Comparison of ENCODE assay signal across 19 mouse cellular contexts in genomic region chr13:94087061-94087460, GRCm38 (mm10). TPM values are rescaled to one million over a fixed set of nuclear protein-coding genes. Genes with fewer than 3 reads are reported as not detected.
DNase-seq lines count a peak whose midpoint lies in the region; ATAC-seq and TF ChIP-seq lines count a peak whose summit lies in the region.
"Had no signal": no experiment of that assay in that cellular context is flagged by ENCODE, and none has a peak within 500 bp of the region (broad histone marks: within the 10 kb centered on the region; RNA-seq: fewer than 3 reads in every experiment).

No protein-coding gene starts in this region.

- no peak overlapping the region for H3K4me2 ChIP-seq in limb, embryonic 14.5 days (replicated peaks; ENCODE audit: low read depth, low read length, severe bottlenecking)
- H3K4me2 ChIP-seq: forebrain, embryonic 15.5 days; heart, embryonic 13.5 days; lung, embryonic 15.5 days; neural tube, embryonic 12.5 days had no signal

- ATAC-seq in limb, embryonic 14.5 days (ENCODE audit: low FRiP score, low read depth), result no peak
- ATAC-seq in CD4-positive, CD25-positive, alpha-beta regulatory T cell, adult 4 months, result no peak
- ATAC-seq: forebrain, embryonic 15.5 days had no signal

- H3K9ac ChIP-seq in limb, embryonic 14.5 days (ENCODE audit: low read depth, low read length, severe bottlenecking), result no peak overlapping the region
- H3K9ac ChIP-seq: forebrain, embryonic 15.5 days; heart, embryonic 13.5 days; lung, embryonic 15.5 days; neural tube, embryonic 12.5 days had no signal

- no peak overlapping the region for H3K27ac ChIP-seq in limb, embryonic 14.5 days (replicated peaks; ENCODE audit: low read depth, low read length)
- H3K27ac ChIP-seq in limb, embryonic 10.5 days, result no peak overlapping the region
- H3K27ac ChIP-seq: forebrain, embryonic 15.5 days; heart, embryonic 13.5 days; kidney, postnatal 0 days; layer of hippocampus, adult 2 months; lung, embryonic 15.5 days; macrophage; neural tube, embryonic 12.5 days had no signal

- peaks cover 15% of the 10 kb centered on the region for H3K4me1 ChIP-seq in limb, embryonic 14.5 days (ENCODE audit: control insufficient read depth, insufficient read depth, low read length)
- H3K4me1 ChIP-seq in limb, embryonic 10.5 days, result peaks cover 51% of the 10 kb centered on the region
- H3K4me1 ChIP-seq: forebrain, embryonic 15.5 days had no signal

- H3K9me3 ChIP-seq in limb, embryonic 14.5 days (ENCODE audit: control insufficient read depth, low read length), result no peaks in the 10 kb centered on the region
- H3K9me3 ChIP-seq in limb, embryonic 10.5 days (replicated peaks), result no peaks in the 10 kb centered on the region
- H3K9me3 ChIP-seq: forebrain, embryonic 15.5 days; heart, embryonic 13.5 days; lung, embryonic 15.5 days; neural tube, embryonic 12.5 days had no signal

- no peak overlapping the region for H3K4me3 ChIP-seq in limb, embryonic 14.5 days (replicated peaks; ENCODE audit: low read length)
- H3K4me3 ChIP-seq in limb, embryonic 10.5 days, result no peak overlapping the region
- H3K4me3 ChIP-seq: forebrain, embryonic 15.5 days; heart, embryonic 13.5 days; layer of hippocampus, adult 2 months; lung, embryonic 15.5 days; neural tube, embryonic 12.5 days had no signal

- H3K36me3 ChIP-seq in limb, embryonic 14.5 days (ENCODE audit: control insufficient read depth, insufficient read depth, low read length), result 0 out of 2 replicates have a peak, but pooled peaks cover 4% of the 10 kb centered on the region
- peaks cover 39% of the 10 kb centered on the region for H3K36me3 ChIP-seq in limb, embryonic 10.5 days
- H3K36me3 ChIP-seq: forebrain, embryonic 15.5 days; neural tube, embryonic 12.5 days had no signal

- DNase-seq in limb, embryonic 14.5 days (ENCODE audit: low spot score), result peak; percentile 54
- DNase-seq in limb, embryonic 10.5 days (ENCODE audit: low spot score), result no peak
- peak; percentile 46 for DNase-seq in retina, postnatal 1 day
- no peak for DNase-seq in retina, embryonic 14.5 days (ENCODE audit: low spot score)
- peak; percentile 33 for DNase-seq in large intestine, adult 2 months (ENCODE audit: low read depth, low spot score)
- DNase-seq in adrenal gland, postnatal 10 days, result no peak
- DNase-seq: adrenal gland, adult 2 months; cerebellum, adult 11 months; cerebellum, postnatal 14 days; heart, postnatal 36 days; thymus, adult 18-20 months had no signal

- no peaks in the 10 kb centered on the region for H3K27me3 ChIP-seq in limb, embryonic 14.5 days (ENCODE audit: control insufficient read depth, insufficient read depth, low read length)
- H3K27me3 ChIP-seq in limb, embryonic 10.5 days (ENCODE audit: low read depth, poor library complexity, severe bottlenecking), result no peaks in the 10 kb centered on the region
- H3K27me3 ChIP-seq: forebrain, embryonic 15.5 days; heart, embryonic 13.5 days; lung, embryonic 15.5 days; neural tube, embryonic 12.5 days had no signal

- no peak for TF ChIP-seq POLR2A in limb, embryonic 14.5 days (IDR thresholded peaks at IDR 0.05; ENCODE audit: borderline replicate concordance, extremely low read depth, insufficient read depth, insufficient read length)

- WGBS in limb, embryonic 14.5 days, result 34% methylated on average over 9 of the region's 9 CpGs
- 88% methylated on average over 9 of the region's 9 CpGs for WGBS in limb, embryonic 10.5 days
- 29% methylated on average over 9 of the region's 9 CpGs for WGBS in large intestine, adult 2 months

RNA-seq across cellular contexts. Expression of gene Lhfpl2, which starts 29.5 kb away (rescaled TPM):
- 60.5 and 82.1 TPM in 2 replicates for polyA plus RNA-seq in limb, embryonic 14.5 days (2012; rRNA removed)
- polyA plus RNA-seq in limb, embryonic 14.5 days (2014; fragmentation: Nextera tagmentation; extraction: Ambion mirVana), result 69.4 and 71.9 TPM in 2 replicates
- 33.7 and 44.0 TPM in 2 replicates for polyA plus RNA-seq in limb, embryonic 10.5 days (2016; fragmentation: Nextera tagmentation; extraction: Ambion mirVana)
- 20.9 and 41.2 TPM in 2 replicates for polyA plus RNA-seq in large intestine, adult 2 months (2012; rRNA removed)
- 10 to 100 TPM; 29.8 to 39.6 TPM for total RNA-seq in adrenal gland, postnatal 10 days (2021)
- under 1 TPM in 1 of 2 experiments, not detected in 1; 0.08 TPM for polyA plus RNA-seq in CD4-positive, CD25-positive, alpha-beta regulatory T cell, adult 4 months (2017; shearing (Covaris generic))

Comparison
In these comparisons a context has a peak if more than half of its experiments do, and no peak if none do; other contexts are left out.
1. DNase-seq: peak in limb, embryonic 14.5 days (single experiment), retina, postnatal 1 day (single experiment) and large intestine, adult 2 months (single experiment); none in limb, embryonic 10.5 days (single experiment), retina, embryonic 14.5 days (single experiment) and adrenal gland, postnatal 10 days (single experiment).
2. RNA of gene Lhfpl2, which starts 29.5 kb away (polyA plus RNA-seq): 60.5 to 82.1 TPM in limb, embryonic 14.5 days, 33.7 to 44.0 TPM in limb, embryonic 10.5 days and 20.9 to 41.2 TPM in large intestine, adult 2 months; 0.08 TPM in CD4-positive, CD25-positive, alpha-beta regulatory T cell, adult 4 months; every median in the first group is over 10 times any median in the second.